Mouse (Mus musculus): ENCODE data around the gene Fam155a.
"Not testable (repeated sequence)": the region's sequence is repeated elsewhere in the genome, so short reads cannot be mapped to it uniquely, and the experiment has no call there.

The Fam155a gene

DNA sequence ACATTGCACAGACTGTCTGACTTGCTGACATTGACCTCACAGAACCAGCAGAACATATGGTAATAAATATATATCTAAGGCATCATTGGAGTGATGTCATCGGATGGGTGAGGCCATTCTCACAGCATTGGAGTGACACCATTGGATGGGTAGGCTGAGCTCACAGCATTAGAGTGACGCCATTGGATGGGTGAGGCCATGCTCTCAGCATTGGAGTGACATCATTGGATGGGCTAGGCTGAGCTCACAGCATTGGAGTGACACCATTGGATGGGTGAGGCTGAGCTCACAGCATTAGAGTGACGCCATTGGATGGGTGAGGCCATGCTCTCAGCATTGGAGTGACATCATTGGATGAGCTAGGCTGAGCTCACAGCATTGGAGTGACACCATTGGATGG lies 110.9 kb downstream of the Fam155a start:
- DNase-seq (ENCODE audit: low read depth), result not testable (repeated sequence)

DNA sequence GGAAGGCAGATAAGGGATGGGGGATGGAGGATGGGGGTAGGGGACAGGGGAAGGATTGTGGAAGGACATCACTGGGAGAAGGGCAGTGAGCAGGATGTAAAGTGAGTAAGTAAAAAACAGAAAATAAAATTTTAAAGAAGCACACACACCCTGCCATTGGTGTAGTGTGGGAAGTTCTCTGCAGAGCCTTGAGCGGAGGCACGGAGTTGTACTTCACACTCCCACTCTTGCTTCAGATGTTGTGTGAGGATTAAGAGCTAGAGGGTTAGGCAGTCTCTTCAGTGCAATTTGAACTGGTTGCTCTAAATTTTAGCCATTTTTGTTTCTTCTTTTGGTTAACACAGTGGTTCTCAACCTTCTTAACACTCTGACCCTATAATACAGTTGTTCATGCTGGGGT lies 114.1 kb downstream of the Fam155a start:
- no peak for DNase-seq (ENCODE audit: low read depth)

DNA sequence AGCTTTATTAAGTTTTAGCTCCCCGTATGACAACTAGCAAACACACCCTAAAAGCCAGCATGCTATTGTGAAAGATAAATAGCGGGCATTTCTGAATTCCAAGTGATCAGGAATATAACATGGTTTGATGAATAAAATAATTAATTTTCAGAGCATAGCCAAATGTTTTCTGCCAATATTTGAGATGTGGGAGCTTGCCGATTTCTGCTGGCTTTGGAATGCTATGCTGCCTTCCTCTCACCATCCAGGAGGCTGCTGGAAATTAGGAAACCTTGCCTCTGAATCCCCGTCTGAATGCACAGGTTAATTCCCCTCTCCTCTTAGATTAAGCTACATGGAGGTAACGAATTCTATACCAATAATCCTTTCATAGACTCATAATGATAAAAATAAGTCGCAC lies 116.1 kb downstream of the Fam155a start:
- no peak for DNase-seq (ENCODE audit: low read depth)

DNA sequence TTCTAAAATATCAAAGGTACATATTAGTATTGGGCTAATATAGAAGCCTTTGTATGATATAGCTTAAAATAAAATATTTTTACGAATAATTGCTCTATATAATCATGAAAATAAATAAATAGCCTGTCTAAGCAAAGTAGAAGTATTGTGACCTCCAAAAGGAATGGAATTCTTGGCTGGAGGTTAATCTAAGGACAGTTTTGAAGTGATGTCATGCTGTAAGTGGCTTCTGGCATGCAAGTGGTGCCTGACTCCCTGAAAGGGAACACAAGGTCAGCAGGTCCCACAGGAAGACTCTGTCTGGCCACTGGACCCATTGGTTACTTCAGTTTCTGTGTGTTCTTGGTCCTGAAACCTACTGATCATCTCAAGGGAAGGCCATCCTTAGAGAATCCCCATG lies 117.3 kb downstream of the Fam155a start:
- no peak for DNase-seq (ENCODE audit: low read depth)

DNA sequence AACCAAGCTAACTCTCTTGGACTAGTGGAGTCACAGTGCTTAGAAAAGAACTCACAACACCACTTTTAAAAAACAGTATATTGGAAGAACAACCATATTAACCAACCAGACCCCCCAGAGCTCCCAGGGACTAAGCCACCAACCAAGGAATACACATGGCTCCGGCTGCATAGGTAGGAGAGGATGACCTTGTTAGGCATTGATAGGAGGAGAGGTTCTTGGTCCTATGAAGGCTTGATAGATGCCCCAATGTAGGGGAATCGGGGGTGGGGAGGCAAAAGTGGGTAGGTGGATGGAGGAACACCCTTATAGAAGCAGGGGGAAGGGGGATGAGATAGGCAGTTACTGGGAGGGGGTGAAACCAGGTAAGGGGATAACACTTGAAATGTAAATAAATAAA lies 132.8 kb downstream of the Fam155a start:
- no peak for DNase-seq (ENCODE audit: low read depth)

DNA sequence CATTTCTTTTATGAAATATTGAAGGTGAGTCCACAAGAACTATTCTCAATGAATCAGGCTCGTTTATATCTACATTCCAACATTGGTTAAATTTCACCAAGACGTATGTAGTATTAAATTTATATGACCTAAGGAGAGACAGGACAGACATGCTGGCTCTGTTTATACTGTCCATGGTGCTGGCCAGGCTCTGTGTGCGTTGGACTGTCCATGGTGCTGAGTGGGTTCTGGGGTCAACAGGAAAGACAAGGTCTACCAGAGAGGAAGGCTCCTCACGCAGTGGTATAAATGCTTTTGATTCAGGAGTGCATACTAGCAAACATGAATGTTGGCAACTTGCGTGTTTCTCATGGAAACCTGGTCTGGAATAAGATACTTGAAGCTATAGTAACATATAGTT lies 135.7 kb downstream of the Fam155a start:
- DNase-seq (ENCODE audit: low read depth), result no peak

DNA sequence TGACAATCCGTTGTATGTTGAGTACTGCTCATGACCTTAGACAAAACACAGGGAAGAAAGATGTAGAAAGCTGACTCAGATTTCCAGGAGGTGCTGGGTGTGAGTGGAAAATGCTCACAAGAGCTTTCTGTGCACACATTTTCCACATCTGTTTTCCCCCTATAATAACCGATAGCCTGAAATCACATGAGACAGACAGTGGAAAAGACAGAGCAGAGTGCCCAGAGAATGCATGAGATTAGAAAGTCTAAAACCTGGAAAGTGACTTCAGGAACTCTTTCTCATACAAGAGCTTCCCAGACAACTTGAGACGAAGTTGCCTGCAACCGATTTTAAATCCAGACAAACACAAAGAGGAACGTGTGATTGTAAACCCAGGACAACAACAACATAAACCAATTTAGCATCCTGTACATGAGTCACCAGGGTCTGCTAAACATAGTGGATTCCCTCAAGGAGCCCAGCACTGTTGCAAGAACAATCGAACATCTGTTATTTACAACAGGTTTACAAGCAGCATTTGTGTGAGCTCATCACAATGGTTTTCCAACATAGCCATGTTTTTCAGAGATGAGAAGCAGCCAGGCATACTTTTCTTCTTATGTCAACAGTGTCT lies 163.8 kb downstream of the Fam155a start:
- DNase-seq (ENCODE audit: low read depth), result no peak

DNA sequence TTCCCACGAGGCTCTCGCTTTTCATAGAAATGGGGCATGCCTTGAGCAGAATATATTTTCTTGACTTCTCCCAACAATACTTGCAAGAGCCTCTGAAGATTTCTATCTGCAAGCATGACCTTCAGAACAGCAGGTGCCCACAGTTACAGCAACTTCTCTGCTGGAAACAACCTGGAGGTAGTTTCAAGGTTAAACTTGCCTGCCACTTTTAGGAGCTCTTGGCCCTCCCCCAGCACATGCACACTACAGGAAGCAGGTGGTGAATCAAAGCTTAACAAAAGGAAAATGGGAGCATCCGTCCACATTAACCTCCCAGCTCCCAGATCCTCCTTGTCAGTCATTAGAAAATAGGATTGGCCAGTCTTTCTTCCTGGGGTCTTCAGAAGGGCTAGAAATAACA lies 175.0 kb downstream of the Fam155a start:
- no peak for DNase-seq (ENCODE audit: low read depth)

DNA sequence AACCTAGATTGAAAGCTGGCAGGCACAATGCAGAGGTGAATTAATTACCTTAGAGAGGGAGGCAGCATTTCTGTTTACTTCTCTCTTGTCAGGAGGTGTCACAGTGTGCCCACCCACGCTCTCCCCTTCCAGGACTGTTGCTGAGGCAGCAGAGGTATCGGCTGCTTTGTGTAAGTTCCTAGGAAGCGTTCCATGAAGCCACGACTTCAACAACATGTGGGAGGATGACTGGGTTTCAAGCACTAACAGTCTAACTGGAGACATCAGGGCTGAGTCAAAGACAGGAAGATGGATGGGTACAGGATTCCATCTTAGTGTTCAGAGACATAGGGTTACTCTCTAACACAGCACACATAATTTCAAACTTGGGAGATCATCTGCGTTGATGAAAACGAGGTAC lies 189.1 kb downstream of the Fam155a start:
- no peak for DNase-seq (ENCODE audit: low read depth)

DNA sequence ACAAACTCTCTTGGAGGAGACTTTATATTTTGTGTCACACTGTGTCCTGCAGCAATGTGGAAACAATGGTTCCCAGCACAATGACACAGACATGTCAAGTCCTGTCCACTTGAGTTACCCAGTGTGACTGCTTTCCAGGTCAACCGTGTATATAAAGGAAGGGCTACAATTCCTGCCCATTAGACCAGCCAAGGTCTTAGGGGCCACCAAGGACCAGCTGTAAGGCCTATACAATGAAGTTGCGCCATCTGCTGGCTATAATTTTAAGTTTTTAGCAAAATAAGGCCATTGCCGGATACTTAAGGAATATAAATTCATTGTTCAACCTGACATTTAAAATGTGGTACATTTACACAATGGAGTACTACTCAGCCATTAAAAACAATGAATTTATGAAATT lies 190.8 kb downstream of the Fam155a start:
- DNase-seq (ENCODE audit: low read depth), result no peak

DNA sequence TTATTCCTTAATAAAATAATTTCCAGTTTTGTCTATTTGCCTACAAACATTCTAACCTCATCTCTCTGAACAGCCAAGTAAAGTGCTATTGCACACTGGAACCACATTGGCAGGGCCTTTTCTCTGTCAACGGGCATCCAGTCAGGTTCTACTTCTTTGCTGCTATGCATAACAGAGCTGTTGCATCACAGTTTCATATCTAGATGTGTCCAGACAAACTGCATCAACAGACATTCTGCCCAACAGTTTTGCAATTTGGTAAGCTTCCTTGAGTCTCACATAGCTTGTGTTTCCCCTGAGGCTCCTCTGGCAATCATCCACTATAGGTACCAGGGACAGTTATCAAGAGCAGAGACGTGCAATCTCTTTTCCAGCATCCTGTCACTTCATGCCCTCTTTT lies 199.0 kb downstream of the Fam155a start:
- DNase-seq (ENCODE audit: low read depth), result no peak

DNA sequence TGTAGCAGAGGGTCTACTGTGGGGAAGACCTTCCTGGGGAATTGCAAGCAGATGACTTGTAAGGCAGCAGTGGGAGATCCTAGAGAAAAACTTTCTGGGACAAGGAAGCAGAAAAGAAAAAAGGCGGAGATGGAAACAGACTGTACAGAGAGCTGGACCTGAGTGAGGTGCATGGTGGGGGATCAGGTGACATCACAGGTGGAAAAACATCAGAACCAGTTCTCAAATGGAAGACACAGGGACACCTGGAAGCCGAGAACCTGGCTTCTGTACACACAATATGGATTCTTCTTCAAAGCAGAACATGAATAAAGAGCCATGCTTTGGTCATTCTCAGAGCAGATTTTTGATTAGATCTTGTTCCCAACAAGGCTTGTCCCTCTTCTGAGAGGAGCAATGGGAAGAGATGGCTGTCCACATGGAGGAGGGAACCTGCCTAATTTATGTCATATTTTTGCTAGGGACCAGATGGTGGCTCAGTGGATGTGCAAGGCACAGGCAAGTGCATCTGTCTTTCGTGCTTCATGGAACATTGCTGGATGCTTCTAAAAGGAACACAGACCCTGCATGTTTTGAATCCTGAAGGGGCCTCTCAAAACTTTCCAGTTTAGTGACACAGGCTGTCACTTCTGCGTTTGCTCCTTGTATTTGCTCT lies 201.3 kb downstream of the Fam155a start:
- no peak for DNase-seq (ENCODE audit: low read depth)

DNA sequence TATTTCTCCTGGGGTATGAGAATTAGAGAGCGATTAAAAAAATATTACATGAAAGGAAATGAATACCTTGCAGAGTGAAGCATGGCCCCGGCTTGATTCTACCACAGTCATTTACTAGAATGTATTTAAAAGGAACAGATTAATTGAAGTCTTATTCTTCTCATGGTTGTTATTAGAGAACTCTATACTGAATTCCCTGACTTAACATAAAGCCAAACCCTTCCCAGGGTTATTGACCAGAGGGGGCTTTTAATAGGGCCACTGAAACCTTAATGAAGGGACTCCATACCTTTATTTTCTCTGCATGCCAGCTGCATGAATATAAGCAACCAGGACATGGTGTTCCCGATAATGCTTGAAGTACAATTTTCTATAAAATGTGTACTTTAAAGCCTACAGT lies 221.8 kb downstream of the Fam155a start:
- no peak for DNase-seq (ENCODE audit: low read depth)

DNA sequence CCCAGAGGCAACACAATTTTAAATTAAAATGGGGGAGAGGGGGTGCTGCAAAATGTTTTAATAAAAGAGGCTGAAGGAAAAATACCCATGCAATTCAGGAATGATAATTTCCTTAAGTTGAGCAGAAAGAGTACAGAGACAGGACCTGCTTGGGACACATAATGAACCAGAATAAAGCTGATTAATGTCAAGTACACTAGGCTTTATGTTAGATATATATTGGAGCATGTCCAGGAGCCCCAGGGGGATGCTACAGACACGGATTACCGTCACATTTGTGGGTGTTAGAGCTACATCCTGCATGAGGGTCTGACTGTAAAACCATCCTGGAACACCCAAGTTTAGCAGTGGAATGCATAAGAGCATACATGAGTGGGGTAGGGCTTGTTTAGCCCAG lies 223.4 kb downstream of the Fam155a start:
- DNase-seq (ENCODE audit: low read depth), result no peak

DNA sequence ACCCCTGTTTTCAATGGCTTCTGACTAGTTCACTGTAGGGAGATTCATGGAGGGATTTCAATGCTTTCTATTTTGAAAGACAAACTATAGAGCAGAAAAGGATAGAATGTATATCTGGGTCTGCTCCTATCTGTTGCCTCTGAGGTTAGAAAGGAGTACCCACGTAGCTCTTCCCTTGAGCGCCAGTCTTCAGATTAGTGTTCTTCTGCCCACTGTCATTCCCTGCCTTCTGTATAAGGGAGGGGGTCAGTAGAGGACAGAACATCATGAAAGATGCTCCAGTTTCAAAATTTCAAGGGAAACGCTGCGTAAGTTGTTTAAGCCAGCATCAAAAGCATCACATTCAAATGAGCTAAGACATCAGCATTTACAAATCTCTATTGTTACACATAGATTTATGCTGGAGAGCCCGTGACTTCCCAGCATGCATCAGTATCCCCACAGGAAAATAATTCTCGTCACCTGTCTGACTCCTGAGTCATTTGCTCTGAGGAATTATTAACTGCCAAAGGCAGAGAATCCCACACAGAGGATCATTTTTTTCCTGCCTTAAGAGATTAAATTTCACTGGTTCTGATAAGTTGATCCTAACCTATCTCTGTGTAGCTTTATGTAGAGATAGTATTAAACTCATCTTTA lies 223.9 kb downstream of the Fam155a start:
- DNase-seq (ENCODE audit: low read depth), result no peak

DNA sequence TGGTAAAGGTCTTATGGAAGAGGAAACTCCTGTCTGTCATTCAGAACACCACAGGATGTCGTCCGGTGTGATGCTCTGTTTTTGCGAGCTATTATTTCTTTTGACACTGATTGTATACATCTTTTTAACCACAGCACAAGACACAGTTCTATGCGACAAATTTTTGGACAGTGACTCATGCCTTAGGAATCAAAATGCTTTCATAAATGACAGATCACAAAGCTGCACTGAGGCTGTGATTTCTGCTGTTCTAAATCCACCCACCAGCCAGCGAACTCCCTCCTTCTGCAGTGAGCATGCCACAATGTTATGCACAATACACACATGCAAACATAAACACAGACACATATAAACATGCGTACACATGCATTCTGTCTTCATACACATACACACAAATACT lies 224.5 kb downstream of the Fam155a start:
- DNase-seq (ENCODE audit: low read depth), result no peak

DNA sequence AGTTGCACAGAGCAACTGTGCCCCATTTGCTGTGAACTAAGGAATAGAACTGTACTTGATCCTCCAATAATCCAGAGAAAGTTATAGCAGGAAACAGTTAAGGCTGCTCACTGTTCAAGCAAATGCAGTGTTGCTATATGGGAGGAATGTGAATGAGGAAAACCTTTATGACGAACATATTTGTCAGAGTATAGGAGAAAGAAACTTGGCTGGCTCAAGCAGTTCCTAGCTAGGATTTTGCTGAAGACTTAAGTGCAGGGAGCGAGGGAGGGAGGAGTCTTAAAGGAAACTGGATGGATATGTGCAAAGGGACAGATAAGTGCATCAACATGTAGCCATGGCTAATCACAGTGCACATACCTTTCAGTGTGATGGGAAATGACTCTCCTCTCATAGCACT lies 225.3 kb downstream of the Fam155a start:
- no peak for DNase-seq (ENCODE audit: low read depth)

DNA sequence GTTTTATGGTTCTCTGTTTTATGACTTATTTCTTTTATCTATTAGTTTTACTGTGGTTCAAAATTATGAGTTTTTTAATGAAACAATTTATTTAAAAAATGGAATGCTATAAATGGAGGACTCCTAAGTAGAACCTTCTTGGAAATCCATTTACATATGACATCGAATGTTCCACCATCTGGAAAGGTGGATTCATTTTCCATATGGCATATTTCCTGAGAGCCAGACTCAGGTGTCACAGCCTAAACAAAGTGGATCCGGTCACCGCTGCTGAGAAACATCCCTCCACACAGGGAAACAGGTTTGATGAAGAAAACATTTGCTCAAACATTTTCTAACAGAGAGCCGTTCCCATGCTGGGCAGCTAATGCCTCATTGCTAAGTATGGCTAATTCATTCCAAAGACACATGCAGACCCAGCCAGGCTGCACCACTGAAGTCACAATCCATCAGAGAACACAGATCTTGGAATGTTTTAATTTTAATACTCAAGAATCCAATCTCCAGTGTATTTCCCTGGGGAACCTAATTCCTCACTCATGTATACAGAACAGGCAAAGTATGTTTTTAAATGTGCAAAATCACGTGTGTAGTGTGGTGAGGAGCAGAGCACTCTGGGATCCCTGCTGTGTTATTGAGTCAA lies 235.1 kb downstream of the Fam155a start:
- DNase-seq (ENCODE audit: low read depth), result no peak

DNA sequence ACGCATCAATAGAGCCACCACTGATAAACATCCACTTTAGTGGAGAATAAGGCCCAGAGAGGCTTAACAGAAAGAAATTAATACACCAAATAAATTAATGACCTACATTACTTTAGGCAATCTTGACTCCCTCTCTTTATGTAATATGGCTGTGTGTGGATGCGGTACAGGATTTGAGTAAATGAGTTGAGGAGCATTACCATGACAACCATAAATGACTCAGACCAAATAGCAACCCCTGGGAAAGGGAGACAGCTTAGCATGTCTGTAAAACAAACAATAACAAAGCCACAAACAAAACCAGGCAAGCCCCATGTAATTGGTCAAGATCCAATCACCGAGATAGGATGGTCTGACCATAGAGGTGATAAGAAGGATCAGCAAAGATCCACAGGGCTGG lies 244.4 kb downstream of the Fam155a start:
- no peak for DNase-seq (ENCODE audit: low read depth)

DNA sequence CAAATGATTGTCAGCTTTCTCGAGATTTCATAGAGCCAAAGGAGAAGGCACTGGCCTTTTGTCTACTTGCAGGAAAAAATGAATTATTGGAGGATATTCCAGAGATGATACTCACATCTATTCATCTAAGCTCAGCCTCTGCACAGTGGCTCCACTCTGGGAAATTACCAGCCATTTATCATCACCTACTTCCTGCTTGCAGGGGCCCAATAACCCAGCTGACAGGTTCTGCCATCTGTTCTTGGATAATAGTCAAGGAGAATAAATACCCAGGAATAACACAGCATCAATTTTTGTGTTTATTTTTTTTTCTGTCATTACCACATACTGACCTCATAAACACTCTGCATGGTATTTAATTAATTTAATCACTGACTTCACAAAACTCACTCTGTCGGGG lies 249.4 kb downstream of the Fam155a start:
- DNase-seq (ENCODE audit: low read depth), result no peak

DNA sequence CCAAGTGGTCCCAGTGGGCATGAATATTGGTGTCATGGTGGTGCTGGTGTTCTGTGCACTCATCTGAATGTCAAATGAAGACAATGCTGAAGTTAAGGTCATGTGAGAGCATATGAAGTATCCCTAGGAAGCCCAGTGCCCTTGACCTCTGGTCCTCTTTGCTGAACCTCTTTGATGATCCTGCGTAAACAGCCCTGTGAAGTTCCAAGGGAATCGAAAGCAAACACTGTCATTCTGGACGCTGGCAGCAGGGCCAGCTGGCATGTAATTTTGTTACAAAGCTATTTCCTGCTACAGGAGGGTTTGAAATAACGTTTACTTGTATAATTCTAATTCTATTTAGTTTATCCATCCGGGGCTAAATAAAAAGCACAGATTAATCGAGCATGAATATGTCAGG lies 270.2 kb downstream of the Fam155a start:
- DNase-seq (ENCODE audit: low read depth), result no peak

DNA sequence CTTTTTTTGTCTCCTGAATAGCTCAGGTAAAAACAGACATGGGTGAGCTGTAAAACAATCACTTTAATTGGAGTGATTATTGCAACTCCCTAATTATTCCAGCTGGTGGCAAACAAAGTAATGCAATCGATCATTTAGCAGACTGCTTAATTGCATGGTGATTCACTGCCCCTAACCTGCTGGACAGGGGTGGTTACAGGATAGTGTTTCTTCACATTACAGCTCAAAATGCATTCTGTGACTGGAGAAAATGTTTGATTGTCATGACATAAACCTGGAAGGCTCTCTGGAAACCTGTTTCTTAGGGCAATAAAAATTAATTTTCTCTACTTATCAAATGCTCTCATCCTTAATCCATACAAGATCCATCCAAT lies 276.7 kb downstream of the Fam155a start:
- DNase-seq (ENCODE audit: low read depth), result no peak

DNA sequence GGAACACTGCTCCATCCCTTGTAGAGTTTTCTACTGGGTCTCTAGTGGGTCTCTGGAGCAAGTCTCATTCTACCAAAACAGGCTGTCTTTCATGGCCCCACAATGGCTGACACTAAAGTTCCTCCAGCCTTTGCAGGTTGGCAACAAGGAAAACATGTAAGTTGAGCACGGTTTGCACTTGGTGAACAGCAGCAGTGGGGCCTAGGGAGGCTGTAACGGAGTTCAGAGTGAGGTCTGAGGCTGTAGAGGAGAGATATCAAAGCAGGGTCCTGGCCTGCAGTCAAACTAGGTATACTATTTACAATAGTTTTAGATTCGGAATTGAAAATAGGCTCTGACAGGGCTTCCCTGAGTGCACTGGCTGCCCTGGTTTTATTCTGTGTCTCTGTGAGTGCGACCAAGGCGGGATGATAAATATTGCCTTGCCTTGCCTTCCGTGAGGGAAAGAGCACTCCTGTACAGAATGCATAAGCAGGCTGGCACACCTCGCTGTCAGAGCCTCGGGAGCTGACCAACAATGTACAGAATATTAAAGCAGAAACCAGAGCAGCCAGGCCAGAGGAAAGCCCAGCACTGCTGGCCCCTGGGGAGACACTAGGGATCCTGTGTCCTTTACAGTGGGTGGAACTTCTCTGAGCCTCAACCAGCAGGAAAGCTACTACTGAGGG lies 277.3 kb downstream of the Fam155a start:
- no peak for DNase-seq (ENCODE audit: low read depth)

Measured in naive thymus-derived CD4-positive, alpha-beta T cell, adult 2 months (primary cell).